Mouse (Mus musculus): Measurements from ENCODE around the gene Itgb2. TPM values are rescaled to one million over a fixed set of nuclear protein-coding genes. Genes with fewer than 3 reads are reported as not detected.
A peak's percentile ranks its signal among the peaks of the same experiment; 100 is the strongest.

The Itgb2 gene
- polyA plus RNA-seq, 1 experiment from 2014 or later: 0.64 TPM

GRCm38 (mm10) chr10:77536727-77537126, 6.7 kb downstream of the Itgb2 start:
- no peaks in the 10 kb centered on the region for H3K9me3 ChIP-seq (ENCODE audit: control insufficient read depth, low read length)
- H3K4me2 ChIP-seq (ENCODE audit: low read depth, severe bottlenecking): no peak overlapping the region
- H3K9ac ChIP-seq (ENCODE audit: low read length): no peak overlapping the region
- H3K27ac ChIP-seq (replicated peaks; ENCODE audit: low read depth, low read length): no peak overlapping the region
- H3K36me3 ChIP-seq (ENCODE audit: control insufficient read depth, insufficient read depth, low read length): no peaks in the 10 kb centered on the region
- DNase-seq (ENCODE audit: low spot score): no peak
- H3K4me1 ChIP-seq (ENCODE audit: control insufficient read depth, insufficient read depth, low read length): no peaks in the 10 kb centered on the region
- 67% methylated on average over 8 of the region's 8 CpGs for WGBS
- H3K4me3 ChIP-seq (ENCODE audit: low read depth, low read length): no peak overlapping the region
- H3K27me3 ChIP-seq (ENCODE audit: control insufficient read depth, insufficient read depth, low read length): no peaks in the 10 kb centered on the region
- ATAC-seq (ENCODE audit: insufficient number of reproducible peaks, low FRiP score, low TSS enrichment, low read depth): no peak

GRCm38 (mm10) chr10:77537215-77538209, 7.5 kb downstream of the Itgb2 start:
- Histone ChIP-seq H3K36me3 (ENCODE audit: control insufficient read depth, insufficient read depth, low read length) (no peaks in the 10 kb centered on the region), H3K4me1 (ENCODE audit: control insufficient read depth, insufficient read depth, low read length) (no peaks in the 10 kb centered on the region), H3K9me3 (ENCODE audit: control insufficient read depth, low read length) (no peaks in the 10 kb centered on the region), H3K27me3 (ENCODE audit: control insufficient read depth, insufficient read depth, low read length) (no peaks in the 10 kb centered on the region), H3K4me3 (ENCODE audit: low read depth, low read length) (no peak overlapping the region), H3K9ac (ENCODE audit: low read length) (no peak overlapping the region), H3K27ac (replicated peaks; ENCODE audit: low read depth, low read length) (no peak overlapping the region), H3K4me2 (ENCODE audit: low read depth, severe bottlenecking) (no peak overlapping the region)
- WGBS: 81% methylated on average over 11 of the region's 11 CpGs
- DNase-seq (ENCODE audit: low spot score) (no peak), ATAC-seq (ENCODE audit: insufficient number of reproducible peaks, low FRiP score, low TSS enrichment, low read depth) (no peak)

- WGBS: 91% methylated on average over 7 of the region's 7 CpGs
- H3K36me3 ChIP-seq (ENCODE audit: control insufficient read depth, insufficient read depth, low read length): no peaks in the 10 kb centered on the region
- no peak for DNase-seq (ENCODE audit: low spot score)
Measured at GRCm38 (mm10) chr10:77539320-77539945, 9.4 kb downstream of the Itgb2 start.

GRCm38 (mm10) chr10:77540576-77541102, 10.6 kb downstream of the Itgb2 start:
- Histone ChIP-seq H3K27me3 (ENCODE audit: control insufficient read depth, insufficient read depth, low read length) (no peaks in the 10 kb centered on the region), H3K4me3 (ENCODE audit: low read depth, low read length) (no peak overlapping the region), H3K9me3 (ENCODE audit: control insufficient read depth, low read length) (no peaks in the 10 kb centered on the region), H3K36me3 (ENCODE audit: control insufficient read depth, insufficient read depth, low read length) (no peaks in the 10 kb centered on the region), H3K9ac (ENCODE audit: low read length) (peak overlapping the region; percentile 22; the same call in 1 of the 2 replicates), H3K4me2 (ENCODE audit: low read depth, severe bottlenecking) (no peak overlapping the region), H3K4me1 (ENCODE audit: control insufficient read depth, insufficient read depth, low read length) (no peaks in the 10 kb centered on the region), H3K27ac (replicated peaks; ENCODE audit: low read depth, low read length) (no peak overlapping the region)
- WGBS: 82% methylated on average over 4 of the region's 4 CpGs
- DNase-seq (ENCODE audit: low spot score) (no peak), ATAC-seq (ENCODE audit: insufficient number of reproducible peaks, low FRiP score, low TSS enrichment, low read depth) (no peak)

More at GRCm38 (mm10) chr10:77539320-77539945, 9.4 kb downstream of the Itgb2 start:
- H3K9ac ChIP-seq (ENCODE audit: low read length): no peak overlapping the region
- no peak for ATAC-seq (ENCODE audit: insufficient number of reproducible peaks, low FRiP score, low TSS enrichment, low read depth)
- no peaks in the 10 kb centered on the region for H3K9me3 ChIP-seq (ENCODE audit: control insufficient read depth, low read length)
- H3K4me2 ChIP-seq (ENCODE audit: low read depth, severe bottlenecking): no peak overlapping the region
- H3K27me3 ChIP-seq (ENCODE audit: control insufficient read depth, insufficient read depth, low read length): no peaks in the 10 kb centered on the region
- no peak overlapping the region for H3K4me3 ChIP-seq (ENCODE audit: low read depth, low read length)
- H3K27ac ChIP-seq (replicated peaks; ENCODE audit: low read depth, low read length): no peak overlapping the region
- no peaks in the 10 kb centered on the region for H3K4me1 ChIP-seq (ENCODE audit: control insufficient read depth, insufficient read depth, low read length)

GRCm38 (mm10) chr10:77541864-77542666, 12.0 kb downstream of the Itgb2 start:
- H3K9me3 ChIP-seq (ENCODE audit: control insufficient read depth, low read length): no peaks in the 10 kb centered on the region
- no peak overlapping the region for H3K4me2 ChIP-seq (ENCODE audit: low read depth, severe bottlenecking)
- H3K9ac ChIP-seq (ENCODE audit: low read length): no peak overlapping the region
- WGBS: 85% methylated on average over 10 of the region's 10 CpGs
- no peaks in the 10 kb centered on the region for H3K4me1 ChIP-seq (ENCODE audit: control insufficient read depth, insufficient read depth, low read length)
- no peak for ATAC-seq (ENCODE audit: insufficient number of reproducible peaks, low FRiP score, low TSS enrichment, low read depth)
- H3K36me3 ChIP-seq (ENCODE audit: control insufficient read depth, insufficient read depth, low read length): no peaks in the 10 kb centered on the region
- H3K4me3 ChIP-seq (ENCODE audit: low read depth, low read length): no peak overlapping the region
- no peak overlapping the region for H3K27ac ChIP-seq (replicated peaks; ENCODE audit: low read depth, low read length)
- no peak for DNase-seq (ENCODE audit: low spot score)
- H3K27me3 ChIP-seq (ENCODE audit: control insufficient read depth, insufficient read depth, low read length): no peaks in the 10 kb centered on the region

- Histone ChIP-seq H3K4me3 (ENCODE audit: low read depth, low read length) (no peak overlapping the region), H3K9ac (ENCODE audit: low read length) (no peak overlapping the region), H3K4me2 (ENCODE audit: low read depth, severe bottlenecking) (no peak overlapping the region), H3K36me3 (ENCODE audit: control insufficient read depth, insufficient read depth, low read length) (no peaks in the 10 kb centered on the region), H3K27me3 (ENCODE audit: control insufficient read depth, insufficient read depth, low read length) (no peaks in the 10 kb centered on the region), H3K9me3 (ENCODE audit: control insufficient read depth, low read length) (no peaks in the 10 kb centered on the region), H3K4me1 (ENCODE audit: control insufficient read depth, insufficient read depth, low read length) (no peaks in the 10 kb centered on the region), H3K27ac (replicated peaks; ENCODE audit: low read depth, low read length) (no peak overlapping the region)
- WGBS: 51% methylated on average over 7 of the region's 7 CpGs
- ATAC-seq (ENCODE audit: insufficient number of reproducible peaks, low FRiP score, low TSS enrichment, low read depth): no peak
- peak; percentile 51 for DNase-seq (ENCODE audit: low spot score)
Measured at GRCm38 (mm10) chr10:77543226-77543625, 13.2 kb downstream of the Itgb2 start.

- DNase-seq (ENCODE audit: low spot score) (no peak), ATAC-seq (ENCODE audit: insufficient number of reproducible peaks, low FRiP score, low TSS enrichment, low read depth) (no peak)
- H3K9ac ChIP-seq (ENCODE audit: low read length): no peak overlapping the region
- WGBS: 80% methylated on average over 5 of the region's 5 CpGs
- H3K9me3 ChIP-seq (ENCODE audit: control insufficient read depth, low read length): no peaks in the 10 kb centered on the region
- H3K27ac ChIP-seq (replicated peaks; ENCODE audit: low read depth, low read length): no peak overlapping the region
- no peaks in the 10 kb centered on the region for H3K36me3 ChIP-seq (ENCODE audit: control insufficient read depth, insufficient read depth, low read length)
- H3K27me3 ChIP-seq (ENCODE audit: control insufficient read depth, insufficient read depth, low read length): no peaks in the 10 kb centered on the region
- H3K4me1 ChIP-seq (ENCODE audit: control insufficient read depth, insufficient read depth, low read length): no peaks in the 10 kb centered on the region
- H3K4me2 ChIP-seq (ENCODE audit: low read depth, severe bottlenecking): no peak overlapping the region
- no peak overlapping the region for H3K4me3 ChIP-seq (ENCODE audit: low read depth, low read length)
Measured at GRCm38 (mm10) chr10:77544916-77545315, 14.9 kb downstream of the Itgb2 start.

- Histone ChIP-seq H3K9ac (ENCODE audit: low read length) (no peak overlapping the region), H3K4me3 (ENCODE audit: low read depth, low read length) (no peak overlapping the region), H3K9me3 (ENCODE audit: control insufficient read depth, low read length) (no peaks in the 10 kb centered on the region), H3K4me1 (ENCODE audit: control insufficient read depth, insufficient read depth, low read length) (no peaks in the 10 kb centered on the region), H3K27me3 (ENCODE audit: control insufficient read depth, insufficient read depth, low read length) (no peaks in the 10 kb centered on the region), H3K4me2 (ENCODE audit: low read depth, severe bottlenecking) (no peak overlapping the region), H3K36me3 (ENCODE audit: control insufficient read depth, insufficient read depth, low read length) (no peaks in the 10 kb centered on the region), H3K27ac (replicated peaks; ENCODE audit: low read depth, low read length) (no peak overlapping the region)
- WGBS: 83% methylated on average over 10 of the region's 10 CpGs
- DNase-seq (ENCODE audit: low spot score): no peak
- no peak for ATAC-seq (ENCODE audit: insufficient number of reproducible peaks, low FRiP score, low TSS enrichment, low read depth)
Measured at GRCm38 (mm10) chr10:77548576-77548975, 18.5 kb downstream of the Itgb2 start.
